Mouse (Mus musculus) hindbrain, embryonic 13.5 days (tissue): Measurements from ENCODE around the gene Wnt10a. TPM values are rescaled to one million over a fixed set of nuclear protein-coding genes. Genes with fewer than 3 reads are reported as not detected.

Source experiments
- ATAC-seq: fragments of 200-750 bp; cut with Nextera tagmentation; 2 replicates; pipeline ENCODE4 v1.8.0; 2017; ENCODE audit warnings: moderate TSS enrichment; ENCODE audit not compliant: low FRiP score
- H3K27ac ChIP-seq: fragments of 300-500 bp; sonication (generic); 2 replicates; pipeline ENCODE4 v1.5.1; 2015; ENCODE audit warnings: inconsistent platforms, mild to moderate bottlenecking, moderate library complexity
- H3K27me3 ChIP-seq: fragments of 300-500 bp; sonication (generic); 2 replicates; pipeline ENCODE4 v1.6.1; 2015; ENCODE audit warnings: mild to moderate bottlenecking, inconsistent platforms
- H3K36me3 ChIP-seq: fragments of 300-500 bp; sonication (generic); 2 replicates; pipeline ENCODE4 v1.6.1; 2015; ENCODE audit warnings: mild to moderate bottlenecking, inconsistent platforms
- H3K4me1 ChIP-seq: fragments of 300-500 bp; sonication (generic); replicated peaks from 2 replicates; pipeline ENCODE4 v1.6.1; 2015; ENCODE audit warnings: inconsistent platforms
- H3K4me2 ChIP-seq: fragments of 300-500 bp; sonication (generic); 2 replicates; pipeline ENCODE4 v1.6.1; 2015; ENCODE audit warnings: inconsistent platforms, mild to moderate bottlenecking, moderate library complexity
- H3K4me3 ChIP-seq: fragments of 300-500 bp; sonication (generic); 2 replicates; pipeline ENCODE4 v1.5.1; 2015; ENCODE audit warnings: mild to moderate bottlenecking, inconsistent platforms
- H3K9ac ChIP-seq: fragments of 300-500 bp; sonication (generic); 2 replicates; pipeline ENCODE4 v1.6.1; 2015; ENCODE audit warnings: mild to moderate bottlenecking, inconsistent platforms
- H3K9me3 ChIP-seq: fragments of 300-500 bp; sonication (generic); 2 replicates; pipeline ENCODE4 v1.6.1; 2016; ENCODE audit warnings: inconsistent platforms
- WGBS: fragments of 180-500 bp; shearing (Covaris S2); methylation state at CpG from one replicate; pipeline ENCODE4 v1.1.7; 2015; 5-methylcytosine and 5-hydroxymethylcytosine counted together
- polyA plus RNA-seq: library from polyadenylated mRNA; unstranded; fragments of >200 nt; fragmentation: Nextera tagmentation; extraction: Ambion mirVana; gene quantifications from 2 replicates; pipeline ENCODE4 v1.2.1, GENCODE M21; 2015

Gene Wnt10a
- polyA plus RNA-seq, 1 experiment from 2014 or later: 0.19 TPM

GRCm38 (mm10) chr1:74771467-74771844 is 19.9 kb upstream of the Wnt10a start:
- Histone ChIP-seq H3K27ac (no peak overlapping the region), H3K4me3 (peak overlapping the region; percentile 44), H3K36me3 (no peaks in the 10 kb centered on the region), H3K4me2 (peak overlapping the region; percentile 81), H3K9ac (peak overlapping the region; percentile 70; the same call in 1 of the 2 replicates), H3K27me3 (peaks cover 98% of the 10 kb centered on the region), H3K4me1 (peaks cover 38% of the 10 kb centered on the region), H3K9me3 (no peaks in the 10 kb centered on the region)
- WGBS: under 1% methylated on average over 26 of the region's 26 CpGs
- no peak for ATAC-seq

GRCm38 (mm10) chr1:74771845-74771930 is 19.6 kb upstream of the Wnt10a start, which contains the start of gene Wnt6:
TSS of gene Wnt6 (plus strand) at chr1:74771892.
- H3K27me3 ChIP-seq: peaks cover 98% of the 10 kb centered on the region
- no peaks in the 10 kb centered on the region for H3K36me3 ChIP-seq
- peak within 1 kb of the TSS; percentile 81 for H3K4me2 ChIP-seq
- WGBS: 0% methylated on average over 4 of the region's 8 CpGs
- ATAC-seq: no peak
- H3K4me1 ChIP-seq: peaks cover 38% of the 10 kb centered on the region
- H3K9me3 ChIP-seq: no peaks in the 10 kb centered on the region
- peak within 1 kb of the TSS; percentile 44 for H3K4me3 ChIP-seq
- H3K9ac ChIP-seq: peak within 1 kb of the TSS; percentile 70
- no peak within 1 kb of the TSS for H3K27ac ChIP-seq

GRCm38 (mm10) chr1:74771931-74772620 is 19.2 kb upstream of the Wnt10a start:
- no peaks in the 10 kb centered on the region for H3K9me3 ChIP-seq
- peak overlapping the region; percentile 44 for H3K4me3 ChIP-seq
- peak overlapping the region; percentile 70 for H3K9ac ChIP-seq
- H3K36me3 ChIP-seq: no peaks in the 10 kb centered on the region
- peaks cover 98% of the 10 kb centered on the region for H3K27me3 ChIP-seq
- H3K4me2 ChIP-seq: peak overlapping the region; percentile 81
- whole genome bisulfite sequencing: under 1% methylated on average over 46 of the region's 51 CpGs
- H3K27ac ChIP-seq: no peak overlapping the region
- no peak for ATAC-seq
- H3K4me1 ChIP-seq: peaks cover 38% of the 10 kb centered on the region

- Histone ChIP-seq H3K9ac (no peak overlapping the region), H3K27me3 (peaks cover 100% of the 10 kb centered on the region), H3K4me3 (peak overlapping the region; percentile 44), H3K4me1 (peaks cover 38% of the 10 kb centered on the region), H3K27ac (no peak overlapping the region), H3K9me3 (no peaks in the 10 kb centered on the region), H3K4me2 (peak overlapping the region; percentile 81), H3K36me3 (no peaks in the 10 kb centered on the region)
- peak; percentile 64 for ATAC-seq
- WGBS: under 1% methylated on average over 15 of the region's 15 CpGs
Measured at GRCm38 (mm10) chr1:74773136-74773535, 18.2 kb upstream of the Wnt10a start.

DNA sequence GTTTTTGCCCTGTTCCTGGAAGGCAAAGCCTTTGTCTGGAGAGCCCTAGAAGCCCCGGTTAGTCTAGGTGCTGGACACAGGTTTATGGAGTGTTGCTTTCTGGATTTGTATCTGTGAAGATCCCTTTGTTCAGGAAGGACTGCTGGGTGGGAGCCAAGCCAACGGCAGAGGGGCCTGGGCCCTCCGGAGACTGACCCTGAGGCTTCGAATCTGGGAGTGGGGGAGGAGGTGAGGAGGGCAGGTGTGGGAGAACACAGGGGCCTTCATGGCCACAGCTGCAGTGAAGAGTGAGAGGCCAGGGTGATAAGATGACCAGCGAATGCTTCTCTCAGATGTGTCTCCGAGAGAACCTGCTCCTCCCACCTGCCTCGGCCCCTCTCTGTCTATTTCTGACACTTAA is 17.3 kb upstream of the Wnt10a start:
- peaks cover 99% of the 10 kb centered on the region for H3K27me3 ChIP-seq
- H3K4me2 ChIP-seq: no peak overlapping the region
- H3K27ac ChIP-seq: no peak overlapping the region
- H3K4me1 ChIP-seq: peaks cover 38% of the 10 kb centered on the region
- WGBS: 18% methylated on average over 7 of the region's 7 CpGs
- no peaks in the 10 kb centered on the region for H3K36me3 ChIP-seq
- no peak for ATAC-seq
- no peak overlapping the region for H3K4me3 ChIP-seq
- H3K9ac ChIP-seq: no peak overlapping the region
- H3K9me3 ChIP-seq: no peaks in the 10 kb centered on the region

- Histone ChIP-seq H3K4me3 (no peak overlapping the region), H3K9me3 (no peaks in the 10 kb centered on the region)
- WGBS: 8% methylated on average over 5 of the region's 5 CpGs
Measured at GRCm38 (mm10) chr1:74775816-74776215, 15.5 kb upstream of the Wnt10a start.

DNA sequence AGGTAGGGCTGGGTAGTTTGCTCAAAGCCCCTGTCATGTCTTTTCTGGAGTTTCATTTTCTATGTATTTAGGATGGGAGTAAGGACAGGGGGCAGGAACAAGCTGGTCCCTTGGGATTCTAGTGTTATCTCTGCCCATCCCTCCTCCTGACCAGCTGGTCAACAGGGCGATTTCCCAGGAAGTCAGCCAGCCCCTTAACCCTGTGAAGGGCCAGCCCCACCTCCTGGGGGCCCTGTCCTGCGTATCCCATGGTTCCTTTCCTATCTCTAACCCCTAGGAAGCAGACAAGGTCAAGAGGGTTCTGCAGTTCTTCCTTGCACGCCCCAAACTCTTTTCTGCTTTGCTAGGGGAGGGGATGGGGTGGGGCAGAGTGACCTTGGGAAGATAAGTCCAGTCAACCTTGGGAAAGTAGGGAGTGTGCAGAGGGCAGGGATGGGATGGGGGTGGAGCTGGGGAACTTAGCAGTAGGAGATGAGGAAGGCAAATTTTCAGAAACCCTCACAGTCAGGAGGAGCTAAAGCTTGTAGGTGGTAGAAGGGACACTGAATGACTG is 12.3 kb upstream of the Wnt10a start:
- no peak for ATAC-seq
- H3K36me3 ChIP-seq: no peaks in the 10 kb centered on the region
- WGBS: 56% methylated on average over 3 of the region's 3 CpGs

More at GRCm38 (mm10) chr1:74775816-74776215, 15.5 kb upstream of the Wnt10a start:
- H3K27me3 ChIP-seq: peaks cover 96% of the 10 kb centered on the region
- H3K36me3 ChIP-seq: no peaks in the 10 kb centered on the region
- no peak overlapping the region for H3K27ac ChIP-seq
- peaks cover 27% of the 10 kb centered on the region for H3K4me1 ChIP-seq
- H3K9ac ChIP-seq: no peak overlapping the region
- ATAC-seq: no peak
- H3K4me2 ChIP-seq: no peak overlapping the region

GRCm38 (mm10) chr1:74782045-74782444 is 9.3 kb upstream of the Wnt10a start:
- 18% methylated on average over 14 of the region's 14 CpGs for WGBS
- Histone ChIP-seq H3K4me3 (peak overlapping the region; percentile 0; the same call in 1 of the 2 replicates), H3K27ac (no peak overlapping the region), H3K36me3 (no peaks in the 10 kb centered on the region), H3K9me3 (no peaks in the 10 kb centered on the region), H3K9ac (no peak overlapping the region), H3K4me1 (peaks cover 25% of the 10 kb centered on the region), H3K27me3 (peaks cover 94% of the 10 kb centered on the region), H3K4me2 (no peak overlapping the region)
- no peak for ATAC-seq

More for the DNA sequence above, 12.3 kb upstream of the Wnt10a start:
- H3K9ac ChIP-seq: no peak overlapping the region
- H3K27me3 ChIP-seq: peaks cover 96% of the 10 kb centered on the region
- H3K27ac ChIP-seq: no peak overlapping the region
- H3K4me3 ChIP-seq: no peak overlapping the region
- H3K9me3 ChIP-seq: no peaks in the 10 kb centered on the region
- H3K4me1 ChIP-seq: peaks cover 18% of the 10 kb centered on the region
- H3K4me2 ChIP-seq: no peak overlapping the region

DNA sequence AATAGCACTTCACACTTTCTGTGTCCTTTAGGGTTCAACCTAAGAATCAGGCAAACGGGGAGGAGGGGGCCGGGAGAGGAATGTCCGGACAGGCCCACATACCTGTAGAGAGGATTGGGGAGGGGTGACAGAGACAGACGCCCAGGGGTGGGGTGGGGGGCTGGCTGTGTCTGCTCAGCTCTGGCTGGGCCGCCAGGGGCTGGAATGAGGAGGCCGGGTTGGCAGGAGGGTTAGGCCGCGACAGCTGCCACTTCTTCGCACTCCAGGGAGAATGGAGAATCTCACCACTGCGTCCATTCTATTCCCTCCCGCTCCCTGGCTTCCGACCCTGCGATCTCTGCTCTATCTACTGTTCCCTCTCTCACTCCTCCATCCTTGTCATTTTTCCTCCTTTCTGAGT is 7.8 kb upstream of the Wnt10a start:
- H3K4me2 ChIP-seq: peak overlapping the region; percentile 84
- no peak overlapping the region for H3K27ac ChIP-seq
- 0 out of 2 replicates have a peak overlapping the region, but pooled peaks have one; percentile 53 for H3K9ac ChIP-seq
- H3K4me1 ChIP-seq: peaks cover 25% of the 10 kb centered on the region
- WGBS: 3% methylated on average over 13 of the region's 13 CpGs
- ATAC-seq: no peak
- peaks cover 94% of the 10 kb centered on the region for H3K27me3 ChIP-seq
- H3K4me3 ChIP-seq: peak overlapping the region; percentile 45
- no peaks in the 10 kb centered on the region for H3K9me3 ChIP-seq
- H3K36me3 ChIP-seq: no peaks in the 10 kb centered on the region

DNA sequence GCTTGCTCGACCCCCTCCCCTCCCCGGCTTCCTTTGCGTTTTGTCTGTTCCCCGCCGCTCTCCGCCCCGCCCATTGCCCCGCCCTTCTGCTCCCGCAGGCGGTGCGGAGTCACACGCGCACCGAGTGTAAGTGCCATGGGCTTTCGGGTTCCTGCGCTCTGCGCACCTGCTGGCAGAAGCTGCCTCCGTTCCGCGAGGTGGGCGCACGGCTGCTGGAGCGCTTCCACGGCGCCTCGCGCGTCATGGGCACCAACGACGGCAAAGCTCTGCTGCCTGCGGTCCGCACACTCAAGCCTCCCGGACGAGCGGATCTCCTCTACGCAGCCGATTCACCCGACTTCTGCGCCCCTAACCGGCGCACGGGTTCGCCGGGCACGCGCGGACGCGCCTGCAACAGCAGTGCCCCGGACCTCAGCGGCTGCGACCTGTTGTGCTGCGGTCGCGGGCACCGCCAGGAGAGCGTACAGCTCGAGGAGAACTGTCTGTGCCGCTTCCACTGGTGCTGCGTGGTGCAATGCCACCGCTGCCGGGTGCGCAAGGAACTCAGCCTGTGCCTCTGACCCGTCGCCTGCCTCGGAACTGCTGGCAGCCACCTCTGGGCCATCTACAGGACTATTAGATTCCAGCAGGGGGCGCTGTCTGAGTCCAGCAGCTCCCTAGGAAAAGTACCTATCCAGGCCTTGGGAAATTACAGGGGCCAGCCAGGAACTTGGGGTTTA is 7.1 kb upstream of the Wnt10a start:
- Histone ChIP-seq H3K4me2 (peak overlapping the region; percentile 84), H3K4me1 (peaks cover 30% of the 10 kb centered on the region), H3K27me3 (peaks cover 94% of the 10 kb centered on the region), H3K27ac (no peak overlapping the region), H3K9me3 (no peaks in the 10 kb centered on the region), H3K9ac (peak overlapping the region; percentile 53), H3K4me3 (peak overlapping the region; percentile 45), H3K36me3 (no peaks in the 10 kb centered on the region)
- ATAC-seq: peak; percentile 34
- WGBS: under 1% methylated on average over 67 of the region's 67 CpGs

DNA sequence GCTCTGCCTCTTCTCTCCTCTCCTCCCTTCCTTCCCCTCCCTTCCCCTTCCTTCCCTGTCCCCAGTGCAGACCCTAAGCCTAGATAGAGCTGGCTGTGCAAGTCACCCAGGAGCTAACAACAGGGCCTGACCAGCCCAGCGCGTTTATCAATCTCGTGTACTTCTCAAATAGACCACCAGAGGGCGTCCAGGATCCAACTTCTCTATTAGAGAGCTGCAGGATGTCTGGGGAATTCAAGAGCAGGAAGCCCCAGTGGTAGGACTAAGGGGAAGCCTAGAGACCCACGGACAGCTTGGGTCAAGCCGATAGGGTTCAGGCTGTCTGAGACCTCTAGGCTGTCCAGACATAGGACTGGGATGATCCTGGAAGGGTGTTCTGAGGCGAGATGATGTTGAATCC is 3.5 kb upstream of the Wnt10a start:
- Histone ChIP-seq H3K27me3 (peaks cover 98% of the 10 kb centered on the region), H3K4me1 (peaks cover 36% of the 10 kb centered on the region), H3K4me3 (no peak overlapping the region), H3K4me2 (no peak overlapping the region), H3K27ac (no peak overlapping the region), H3K9ac (no peak overlapping the region), H3K36me3 (no peaks in the 10 kb centered on the region), H3K9me3 (no peaks in the 10 kb centered on the region)
- 4% methylated on average over 7 of the region's 7 CpGs for WGBS
- ATAC-seq: peak; percentile 31; the same call in 1 of the 2 replicates

- Histone ChIP-seq H3K27ac (no peak overlapping the region), H3K4me1 (peaks cover 38% of the 10 kb centered on the region), H3K27me3 (peaks cover 98% of the 10 kb centered on the region), H3K9ac (no peak overlapping the region), H3K9me3 (no peaks in the 10 kb centered on the region), H3K4me3 (no peak overlapping the region), H3K36me3 (no peaks in the 10 kb centered on the region), H3K4me2 (no peak overlapping the region)
- no peak for ATAC-seq
- 17% methylated on average over 6 of the region's 6 CpGs for WGBS
Measured at GRCm38 (mm10) chr1:74788603-74789176, 2.6 kb upstream of the Wnt10a start.
